Comparison of ENCODE assay signal across 8 mouse cellular contexts in the genomic region with DNA sequence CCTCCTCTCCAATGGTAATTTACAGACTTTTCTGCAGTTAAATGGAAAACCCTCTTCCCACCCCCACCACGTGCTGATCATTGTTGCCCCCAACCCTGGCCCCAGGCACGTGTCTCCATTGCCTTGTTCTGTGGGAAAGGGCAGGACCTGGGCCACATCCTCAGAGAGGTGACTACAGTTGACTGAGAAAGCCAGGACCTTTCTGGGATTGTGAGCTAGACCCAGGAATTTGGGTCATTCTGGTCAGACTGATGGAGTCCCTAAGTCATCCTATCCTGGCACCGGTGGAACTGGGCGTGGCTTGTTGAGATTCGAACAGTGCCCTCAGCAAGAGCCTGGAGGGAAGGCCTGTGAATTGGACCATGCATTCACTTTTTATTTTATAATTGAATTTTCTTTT. TPM values are rescaled to one million over a fixed set of nuclear protein-coding genes. Genes with fewer than 3 reads are reported as not detected.
DNase-seq lines count a peak whose midpoint lies in the region; ATAC-seq lines count a peak whose summit lies in the region.

No protein-coding gene starts in this region.

- peak overlapping the region; percentile 88 for H3K4me2 ChIP-seq in heart, embryonic 13.5 days
- peak overlapping the region; percentile 94 for H3K4me2 ChIP-seq in kidney, embryonic 16.5 days (replicated peaks; ENCODE audit: low read depth, low read length)

- H3K9ac ChIP-seq in heart, embryonic 13.5 days = peak overlapping the region; percentile 93
- H3K9ac ChIP-seq in kidney, embryonic 16.5 days (replicated peaks; ENCODE audit: low read length) = peak overlapping the region; percentile 85; the same call in 1 of the 2 replicates

- peak overlapping the region; percentile 86 for H3K4me3 ChIP-seq in heart, embryonic 13.5 days
- H3K4me3 ChIP-seq in kidney, embryonic 16.5 days (ENCODE audit: low read length) = peak overlapping the region; percentile 89
- H3K4me3 ChIP-seq in midbrain, embryonic 10.5 days = peak overlapping the region; percentile 83

- no peaks in the 10 kb centered on the region for H3K9me3 ChIP-seq in heart, embryonic 13.5 days
- H3K9me3 ChIP-seq in kidney, embryonic 16.5 days (ENCODE audit: low read length) = no peaks in the 10 kb centered on the region
- H3K9me3 ChIP-seq in midbrain, embryonic 10.5 days (replicated peaks) = no peaks in the 10 kb centered on the region

- ATAC-seq in heart, embryonic 13.5 days (ENCODE audit: extremely low read depth, insufficient number of reproducible peaks, low FRiP score, low TSS enrichment) = no peak
- ATAC-seq in kidney, embryonic 16.5 days (ENCODE audit: low FRiP score, low TSS enrichment) = no peak
- no peak for ATAC-seq in megakaryocyte, adult 5-6 weeks (ENCODE audit: poor library complexity, severe bottlenecking)

- peaks cover 36% of the 10 kb centered on the region for H3K4me1 ChIP-seq in heart, embryonic 13.5 days
- H3K4me1 ChIP-seq in kidney, embryonic 16.5 days (ENCODE audit: insufficient read depth, low read length) = peaks cover 42% of the 10 kb centered on the region
- H3K4me1 ChIP-seq in midbrain, embryonic 10.5 days = peaks cover 61% of the 10 kb centered on the region

- intact Hi-C loops in left cerebral cortex, postnatal 14 days (cut with DNase I) = no loop called here

- H3K27me3 ChIP-seq in heart, embryonic 13.5 days (replicated peaks) = no peaks in the 10 kb centered on the region
- no peaks in the 10 kb centered on the region for H3K27me3 ChIP-seq in kidney, embryonic 16.5 days (ENCODE audit: insufficient read depth, low read length)
- peaks cover 4% of the 10 kb centered on the region; the same call in 1 of the 2 replicates for H3K27me3 ChIP-seq in midbrain, embryonic 10.5 days (ENCODE audit: low read depth, poor library complexity, severe bottlenecking)

- 32% methylated on average over 5 of the region's 5 CpGs for WGBS in heart, embryonic 13.5 days
- WGBS in kidney, embryonic 16.5 days = 15% methylated on average over 5 of the region's 5 CpGs
- 17% methylated on average over 5 of the region's 5 CpGs for WGBS in midbrain, embryonic 10.5 days

- peak overlapping the region; percentile 98 for H3K27ac ChIP-seq in heart, embryonic 13.5 days (replicated peaks)
- peak overlapping the region; percentile 100 for H3K27ac ChIP-seq in kidney, embryonic 16.5 days (ENCODE audit: low read length)
- H3K27ac ChIP-seq in midbrain, embryonic 10.5 days (replicated peaks) = peak overlapping the region; percentile 97

- no peaks in the 10 kb centered on the region for H3K36me3 ChIP-seq in heart, embryonic 13.5 days
- H3K36me3 ChIP-seq in kidney, embryonic 16.5 days (ENCODE audit: insufficient read depth, low read length) = no peaks in the 10 kb centered on the region
- no peaks in the 10 kb centered on the region for H3K36me3 ChIP-seq in midbrain, embryonic 10.5 days

- peak; percentile 54 for DNase-seq in 3134 (ENCODE audit: extremely low read depth, insufficient read length, low spot score)
- DNase-seq in R1 (ENCODE audit: low read depth, low spot score) = peak; percentile 29
- DNase-seq in midbrain, embryonic 10.5 days (ENCODE audit: low spot score) = peak; percentile 56
- DNase-seq in left cerebral cortex, postnatal 14 days (ENCODE audit: low spot score in 2 of 2) = no peak
- no peak for DNase-seq in frontal cortex, postnatal 14 days (ENCODE audit: low spot score in 2 of 2)

RNA-seq across cellular contexts. Expression of a gene that starts 4.4 kb away (rescaled TPM):
- 255 and 280 TPM in 2 replicates for polyA plus RNA-seq in heart, embryonic 13.5 days (2015; fragmentation: Nextera tagmentation; extraction: Ambion mirVana)
- 474 and 534 TPM in 2 replicates for polyA plus RNA-seq in kidney, embryonic 16.5 days (2015; fragmentation: Nextera tagmentation; extraction: Ambion mirVana)
- polyA plus RNA-seq in midbrain, embryonic 10.5 days (2016; fragmentation: Nextera tagmentation; extraction: Ambion mirVana) = 303 and 332 TPM in 2 replicates
- total RNA-seq in left cerebral cortex, postnatal 14 days (2021) = 100 to 1,000 TPM; 166 to 175 TPM
- total RNA-seq in megakaryocyte, adult 5-6 weeks (2015) = 188 and 198 TPM in 2 replicates
- total RNA-seq in megakaryocyte, adult 5-6 weeks (2017) = 96.7 and 108 TPM in 2 replicates

Comparison
In these comparisons a context has a peak if more than half of its experiments do, and no peak if none do; other contexts are left out.
1. DNase-seq: peak in 3134 (single experiment), R1 (single experiment) and midbrain, embryonic 10.5 days (single experiment); none in left cerebral cortex, postnatal 14 days (0 of 2) and frontal cortex, postnatal 14 days (0 of 2).
2. Peak in every context shown above with its lines, with median percentiles within 50 percentile points of each other: H3K27ac ChIP-seq and H3K4me3 ChIP-seq.